Mouse (Mus musculus): ENCODE results near the gene Stoml1. TPM values are rescaled to one million over a fixed set of nuclear protein-coding genes. Genes with fewer than 3 reads are reported as not detected.
A peak's percentile ranks its signal among the peaks of the same experiment; 100 is the strongest.

Gene Stoml1
- polyA plus RNA-seq, 1 experiment from 2014 or later, result 33.6 TPM

- no peak overlapping the region for H3K4me3 ChIP-seq (replicated peaks)
- H3K4me2 ChIP-seq, result no peak overlapping the region
- no peak for ATAC-seq (replicated peaks; ENCODE audit: low FRiP score)
- H3K9ac ChIP-seq, result no peak overlapping the region
- peaks cover 39% of the 10 kb centered on the region for H3K4me1 ChIP-seq
- peaks cover 47% of the 10 kb centered on the region for H3K36me3 ChIP-seq
- no peaks in the 10 kb centered on the region for H3K9me3 ChIP-seq (replicated peaks)
- WGBS, result 88% methylated on average over 3 of the region's 3 CpGs
- H3K27ac ChIP-seq, result no peak overlapping the region
- H3K27me3 ChIP-seq, result no peaks in the 10 kb centered on the region
These were observed 34.4 kb upstream of the Stoml1 start for GRCm38 (mm10) chr9:58218539-58218938.

DNA sequence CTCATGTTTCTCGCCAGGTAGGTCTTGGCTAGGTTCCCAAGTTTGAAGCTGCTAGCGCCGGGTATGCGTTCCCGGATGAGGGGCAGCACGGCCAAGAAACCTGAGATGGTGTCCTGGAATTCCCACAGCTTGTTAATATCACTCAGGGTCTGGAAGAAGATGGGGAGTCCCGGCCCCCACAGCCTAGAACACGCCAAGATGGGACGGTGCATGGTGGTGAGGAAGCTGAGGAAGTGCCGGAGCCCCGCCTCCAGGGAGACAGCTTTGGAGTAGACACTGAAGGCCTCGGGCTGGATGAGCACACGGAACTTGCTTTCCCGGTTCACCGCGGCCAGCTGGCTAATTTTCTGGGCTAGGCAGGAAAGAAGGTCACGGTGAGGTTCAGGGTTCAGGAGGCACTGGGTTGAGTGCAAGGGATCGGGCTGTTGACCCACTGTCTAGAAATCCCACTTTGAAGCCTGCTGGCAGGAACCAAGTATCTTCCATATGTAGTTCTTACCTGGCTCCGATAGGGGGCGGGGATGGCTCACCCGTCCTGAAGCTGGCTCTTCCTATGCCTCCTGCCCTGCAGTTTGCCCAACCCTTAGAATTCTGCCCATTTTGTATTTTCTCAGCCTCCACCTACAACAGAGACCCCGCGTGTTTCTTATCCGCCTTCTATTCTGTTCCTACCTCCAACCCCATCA lies 32.6 kb upstream of the Stoml1 start:
- Histone ChIP-seq H3K4me3 (replicated peaks) (no peak overlapping the region), H3K36me3 (peaks cover 65% of the 10 kb centered on the region), H3K4me2 (no peak overlapping the region), H3K27ac (no peak overlapping the region), H3K27me3 (no peaks in the 10 kb centered on the region), H3K4me1 (peaks cover 21% of the 10 kb centered on the region), H3K9me3 (replicated peaks) (no peaks in the 10 kb centered on the region), H3K9ac (no peak overlapping the region)
- WGBS, result 65% methylated on average over 24 of the region's 24 CpGs
- no peak for ATAC-seq (replicated peaks; ENCODE audit: low FRiP score)

GRCm38 (mm10) chr9:58224356-58224755 lies 28.6 kb upstream of the Stoml1 start:
- Histone ChIP-seq H3K4me1 (peaks cover 6% of the 10 kb centered on the region), H3K27me3 (no peaks in the 10 kb centered on the region), H3K36me3 (peaks cover 93% of the 10 kb centered on the region), H3K9ac (no peak overlapping the region), H3K4me2 (no peak overlapping the region), H3K27ac (no peak overlapping the region), H3K4me3 (replicated peaks) (no peak overlapping the region), H3K9me3 (replicated peaks) (no peaks in the 10 kb centered on the region)
- 98% methylated on average over 2 of the region's 2 CpGs for WGBS
- ATAC-seq (replicated peaks; ENCODE audit: low FRiP score), result no peak

GRCm38 (mm10) chr9:58225915-58226913 lies 26.8 kb upstream of the Stoml1 start:
- WGBS, result 63% methylated on average over 9 of the region's 9 CpGs
- H3K27ac ChIP-seq, result no peak overlapping the region
- H3K4me2 ChIP-seq, result no peak overlapping the region
- H3K27me3 ChIP-seq, result no peaks in the 10 kb centered on the region
- no peak for ATAC-seq (replicated peaks; ENCODE audit: low FRiP score)
- H3K9me3 ChIP-seq (replicated peaks), result no peaks in the 10 kb centered on the region
- peaks cover 92% of the 10 kb centered on the region for H3K36me3 ChIP-seq
- no peaks in the 10 kb centered on the region for H3K4me1 ChIP-seq
- H3K4me3 ChIP-seq (replicated peaks), result no peak overlapping the region
- no peak overlapping the region for H3K9ac ChIP-seq

- Histone ChIP-seq H3K27me3 (no peaks in the 10 kb centered on the region), H3K4me3 (replicated peaks) (no peak overlapping the region), H3K4me2 (no peak overlapping the region), H3K9me3 (replicated peaks) (no peaks in the 10 kb centered on the region), H3K36me3 (peaks cover 90% of the 10 kb centered on the region), H3K27ac (no peak overlapping the region), H3K4me1 (peaks cover 13% of the 10 kb centered on the region), H3K9ac (no peak overlapping the region)
- 95% methylated on average over 9 of the region's 9 CpGs for WGBS
- ATAC-seq (replicated peaks; ENCODE audit: low FRiP score), result no peak
These were observed 24.0 kb upstream of the Stoml1 start for GRCm38 (mm10) chr9:58228777-58229466.

DNA sequence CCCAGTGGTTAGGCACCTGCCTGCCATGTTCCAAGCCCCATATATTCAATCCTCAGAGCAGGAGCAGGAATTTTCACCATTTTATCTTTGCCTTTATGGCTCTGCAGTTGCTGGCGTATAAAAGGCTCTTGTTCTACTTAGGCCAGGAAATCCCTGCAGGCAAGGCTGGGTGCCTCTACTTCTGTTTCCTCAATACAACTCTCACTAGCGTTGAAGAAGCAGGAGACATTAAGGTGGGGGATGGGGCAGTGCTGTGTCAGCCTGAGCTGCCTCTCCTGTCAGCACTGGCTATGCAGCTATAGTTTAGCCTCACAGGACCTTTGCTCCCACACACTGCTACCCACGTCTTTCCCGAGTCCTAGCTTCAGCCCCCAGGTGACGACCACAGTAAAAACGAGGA lies 21.2 kb upstream of the Stoml1 start:
- Histone ChIP-seq H3K4me3 (replicated peaks) (no peak overlapping the region), H3K4me2 (no peak overlapping the region), H3K27me3 (no peaks in the 10 kb centered on the region), H3K9me3 (replicated peaks) (no peaks in the 10 kb centered on the region), H3K4me1 (peaks cover 13% of the 10 kb centered on the region), H3K36me3 (peaks cover 76% of the 10 kb centered on the region), H3K27ac (peak overlapping the region; percentile 62), H3K9ac (no peak overlapping the region)
- no peak for ATAC-seq (replicated peaks; ENCODE audit: low FRiP score)
- 41% methylated on average over 6 of the region's 6 CpGs for WGBS

GRCm38 (mm10) chr9:58232374-58232773 lies 20.6 kb upstream of the Stoml1 start:
- H3K9me3 ChIP-seq (replicated peaks), result no peaks in the 10 kb centered on the region
- no peak for ATAC-seq (replicated peaks; ENCODE audit: low FRiP score)
- H3K4me2 ChIP-seq, result no peak overlapping the region
- H3K27ac ChIP-seq, result peak overlapping the region; percentile 62
- no peak overlapping the region for H3K9ac ChIP-seq
- H3K36me3 ChIP-seq, result peaks cover 72% of the 10 kb centered on the region
- 47% methylated on average over 5 of the region's 5 CpGs for WGBS
- peaks cover 13% of the 10 kb centered on the region for H3K4me1 ChIP-seq
- H3K4me3 ChIP-seq (replicated peaks), result no peak overlapping the region
- H3K27me3 ChIP-seq, result no peaks in the 10 kb centered on the region

DNA sequence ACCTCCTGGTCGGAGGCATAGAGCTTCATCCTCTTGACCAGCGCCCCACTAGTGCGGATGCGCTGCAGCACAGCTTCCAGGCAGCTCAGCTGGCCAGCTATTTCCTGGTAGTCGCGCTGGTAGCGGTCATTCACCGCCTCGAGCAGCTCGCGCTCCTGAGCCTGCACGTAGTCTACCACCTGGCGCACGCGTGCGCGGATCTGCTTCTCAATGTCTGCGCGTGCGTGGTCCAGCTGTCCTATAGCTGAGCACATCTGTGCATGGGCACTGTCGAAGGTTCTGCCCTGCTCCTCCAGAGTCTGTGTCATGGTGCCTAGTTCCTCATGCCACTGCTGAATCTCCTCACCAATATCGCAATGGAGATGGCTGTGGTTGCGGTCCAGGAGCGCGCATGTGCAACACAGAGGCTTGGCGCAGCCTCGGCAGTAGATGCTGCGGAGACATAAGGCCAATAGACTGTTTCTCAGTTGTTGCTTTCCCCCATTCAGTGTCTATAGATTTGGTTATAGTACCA lies 18.4 kb upstream of the Stoml1 start:
- peaks cover 50% of the 10 kb centered on the region for H3K36me3 ChIP-seq
- H3K4me1 ChIP-seq, result peaks cover 13% of the 10 kb centered on the region
- no peak overlapping the region for H3K27ac ChIP-seq
- no peaks in the 10 kb centered on the region for H3K9me3 ChIP-seq (replicated peaks)
- no peak overlapping the region for H3K4me2 ChIP-seq
- no peak for ATAC-seq (replicated peaks; ENCODE audit: low FRiP score)
- H3K27me3 ChIP-seq, result no peaks in the 10 kb centered on the region
- no peak overlapping the region for H3K4me3 ChIP-seq (replicated peaks)
- 96% methylated on average over 28 of the region's 28 CpGs for WGBS
- no peak overlapping the region for H3K9ac ChIP-seq

GRCm38 (mm10) chr9:58241780-58242485 lies 11.0 kb upstream of the Stoml1 start:
- Histone ChIP-seq H3K27ac (peak overlapping the region; percentile 58), H3K27me3 (no peaks in the 10 kb centered on the region), H3K9me3 (replicated peaks) (no peaks in the 10 kb centered on the region), H3K4me1 (peaks cover 38% of the 10 kb centered on the region), H3K36me3 (peaks cover 50% of the 10 kb centered on the region), H3K4me3 (replicated peaks) (no peak overlapping the region), H3K9ac (no peak overlapping the region), H3K4me2 (no peak overlapping the region)
- 51% methylated on average over 9 of the region's 9 CpGs for WGBS
- no peak; the same call in 1 of the 2 replicates for ATAC-seq (replicated peaks; ENCODE audit: low FRiP score)

DNA sequence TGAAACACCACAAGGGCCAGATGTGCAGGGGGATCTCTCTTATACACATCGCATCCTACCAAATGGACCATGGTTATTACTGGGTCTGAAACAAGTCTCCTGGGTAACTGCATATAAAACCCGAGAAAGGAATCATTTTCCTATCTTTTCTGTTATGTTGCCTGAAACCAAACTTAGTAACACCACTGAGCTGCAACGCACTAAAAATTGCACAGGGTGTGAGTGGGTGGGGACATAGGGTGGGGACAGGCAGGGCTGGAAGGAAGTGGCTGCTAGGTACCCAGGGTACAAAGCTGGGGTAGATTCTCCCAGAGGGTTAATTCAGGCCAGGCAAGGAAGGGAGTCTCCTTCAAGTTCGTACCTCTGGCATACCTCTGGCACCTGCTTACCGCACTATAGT lies 10.3 kb upstream of the Stoml1 start:
- peaks cover 50% of the 10 kb centered on the region for H3K36me3 ChIP-seq
- peak overlapping the region; percentile 58 for H3K27ac ChIP-seq
- no peak for ATAC-seq (replicated peaks; ENCODE audit: low FRiP score)
- 76% methylated on average over 5 of the region's 5 CpGs for WGBS
- no peaks in the 10 kb centered on the region for H3K27me3 ChIP-seq
- no peaks in the 10 kb centered on the region for H3K9me3 ChIP-seq (replicated peaks)
- no peak overlapping the region for H3K4me3 ChIP-seq (replicated peaks)
- no peak overlapping the region for H3K9ac ChIP-seq
- H3K4me1 ChIP-seq, result peaks cover 46% of the 10 kb centered on the region
- H3K4me2 ChIP-seq, result no peak overlapping the region

- Histone ChIP-seq H3K4me1 (peaks cover 56% of the 10 kb centered on the region), H3K4me3 (replicated peaks) (no peak overlapping the region), H3K36me3 (peaks cover 50% of the 10 kb centered on the region), H3K4me2 (no peak overlapping the region), H3K9ac (no peak overlapping the region), H3K9me3 (replicated peaks) (no peaks in the 10 kb centered on the region), H3K27me3 (no peaks in the 10 kb centered on the region), H3K27ac (no peak overlapping the region)
- ATAC-seq (replicated peaks; ENCODE audit: low FRiP score), result no peak
- 65% methylated on average over 6 of the region's 6 CpGs for WGBS
These were observed 9.3 kb upstream of the Stoml1 start for GRCm38 (mm10) chr9:58243696-58244095.
